Mouse (Mus musculus) myocyte (in vitro differentiated cells): ENCODE measurements around the gene Egflam. TPM values are rescaled to one million over a fixed set of nuclear protein-coding genes. Genes with fewer than 3 reads are reported as not detected.

Source experiments
- H3K27me3 ChIP-seq: one replicate; pipeline ENCODE4 v1.6.1; 2011; ENCODE audit not compliant: control insufficient read depth, insufficient read depth, insufficient read length
- H3K36me3 ChIP-seq: one replicate; pipeline ENCODE4 v1.6.1; 2011; ENCODE audit not compliant: control insufficient read depth, insufficient read depth
- H3K4me2 ChIP-seq: one replicate; pipeline ENCODE4 v1.6.1; 2011; ENCODE audit warnings: low read depth, control low read depth
- H3K4me3 ChIP-seq: one replicate; pipeline ENCODE4 v1.5.1; 2011; ENCODE audit warnings: mild to moderate bottlenecking, control low read depth, moderate library complexity
- H3K79me2 ChIP-seq: one replicate; pipeline ENCODE4 v1.6.1; 2011; ENCODE audit not compliant: control insufficient read depth, insufficient read depth
- H3ac ChIP-seq: one replicate; pipeline ENCODE4 v1.6.1; 2011; ENCODE audit not compliant: control insufficient read depth, insufficient read length
- CEBPB ChIP-seq: IDR thresholded peaks from 2 replicates; pipeline ENCODE4 v1.6.1; 2011; ENCODE audit warnings: mild to moderate bottlenecking, moderate library complexity; ENCODE audit not compliant: poor library complexity, insufficient read depth, severe bottlenecking
- E2F4 ChIP-seq: IDR thresholded peaks from one replicate; pipeline ENCODE4 v1.6.1; 2011; ENCODE audit warnings: mild to moderate bottlenecking, control low read depth, moderate library complexity; ENCODE audit not compliant: insufficient read depth
- MAX ChIP-seq: IDR thresholded peaks from one replicate; pipeline ENCODE4 v1.6.1; 2011; ENCODE audit warnings: low read depth, mild to moderate bottlenecking, control low read depth
- MYOD1 ChIP-seq, 3 experiments: IDR thresholded peaks; one replicate each; pipeline ENCODE4 v1.6.1; 2011; ENCODE audit warnings: control low read depth in 2 of 3, low read depth in 2 of 3, mild to moderate bottlenecking in 2 of 3, moderate library complexity in 1 of 3; ENCODE audit not compliant: insufficient read length in 2 of 3, control insufficient read depth in 1 of 3
- MYOG ChIP-seq, 3 experiments: IDR thresholded peaks; one replicate each; pipeline ENCODE4 v1.6.1; 2011; ENCODE audit warnings: control low read depth in 2 of 3, low read depth in 2 of 3, mild to moderate bottlenecking in 2 of 3; ENCODE audit not compliant: insufficient read length in 2 of 3, control insufficient read depth in 1 of 3, insufficient read depth in 1 of 3
- POLR2A ChIP-seq: IDR thresholded peaks from one replicate; pipeline ENCODE4 v1.6.1; 2011; ENCODE audit warnings: low read depth, mild to moderate bottlenecking, control low read depth, moderate library complexity; ENCODE audit not compliant: insufficient read length
- POLR2AphosphoS2 ChIP-seq: IDR thresholded peaks from one replicate; pipeline ENCODE4 v1.6.1; 2011; ENCODE audit warnings: low read depth, control low read depth; ENCODE audit not compliant: insufficient read length
- REST ChIP-seq: IDR thresholded peaks from one replicate; pipeline ENCODE4 v1.6.1; 2011; ENCODE audit warnings: mild to moderate bottlenecking, control low read depth, moderate library complexity; ENCODE audit not compliant: insufficient read depth, insufficient read length
- SRF ChIP-seq: IDR thresholded peaks from one replicate; pipeline ENCODE4 v1.6.1; 2011; ENCODE audit warnings: low read depth; ENCODE audit not compliant: control insufficient read depth, insufficient read length
- TCF12 ChIP-seq: IDR thresholded peaks from one replicate; pipeline ENCODE4 v1.6.1; 2011; ENCODE audit warnings: mild to moderate bottlenecking, control low read depth; ENCODE audit not compliant: poor library complexity, insufficient read depth, severe bottlenecking
- TCF3 ChIP-seq: IDR thresholded peaks from one replicate; pipeline ENCODE4 v1.6.1; 2011; ENCODE audit warnings: low read depth, control low read depth; ENCODE audit not compliant: insufficient read length
- USF1 ChIP-seq: IDR thresholded peaks from one replicate; pipeline ENCODE4 v1.6.1; 2011; ENCODE audit warnings: low read depth, mild to moderate bottlenecking, control low read depth, moderate library complexity
- polyA plus RNA-seq: library from polyadenylated mRNA; unstranded; fragments of >200 nt; fragmentation: generic; extraction: Trizol; gene quantifications from one replicate; pipeline ENCODE4 v1.2.1, GENCODE M21; 2012; ENCODE audit warnings: missing spikeins

Egflam gene
- polyA plus RNA-seq, 1 experiment = 0.16 TPM

GRCm38 (mm10) chr15:7281579-7281978 lies 116.6 kb downstream of the Egflam start:
- Histone ChIP-seq H3K79me2 (no peaks in the 10 kb centered on the region), H3ac (no peak overlapping the region), H3K4me2 (no peak overlapping the region), H3K27me3 (no peaks in the 10 kb centered on the region), H3K4me3 (no peak overlapping the region), H3K36me3 (no peaks in the 10 kb centered on the region)
- TF ChIP-seq SRF = no peak
- no peak for TF ChIP-seq CEBPB
- TF ChIP-seq MYOD1 (IDR thresholded peaks at IDR 0.05; ENCODE audit: control insufficient read depth in 1 of 3, insufficient read length in 2 of 3, low read depth in 2 of 3) = no peak
- TF ChIP-seq TCF3 = no peak
- TF ChIP-seq MAX = no peak
- no peak for TF ChIP-seq POLR2A
- no peak for TF ChIP-seq TCF12

GRCm38 (mm10) chr15:7263822-7264221 lies 134.4 kb downstream of the Egflam start:
- Histone ChIP-seq H3K36me3 (no peaks in the 10 kb centered on the region), H3K4me2 (no peak overlapping the region), H3K79me2 (no peaks in the 10 kb centered on the region), H3K4me3 (no peak overlapping the region), H3ac (no peak overlapping the region), H3K27me3 (no peaks in the 10 kb centered on the region)
- peak in 2 of 3 experiments; percentile 67 to 73 for TF ChIP-seq MYOD1 (IDR thresholded peaks at IDR 0.05; ENCODE audit: control insufficient read depth in 1 of 3, insufficient read length in 2 of 3, low read depth in 2 of 3)
- no peak for TF ChIP-seq E2F4
- TF ChIP-seq MYOG (IDR thresholded peaks at IDR 0.05; ENCODE audit: control insufficient read depth in 1 of 3, insufficient read depth in 1 of 3, insufficient read length in 2 of 3, low read depth in 2 of 3) = peak in 2 of 3 experiments; percentile 11 to 72
- no peak for TF ChIP-seq REST
- TF ChIP-seq CEBPB = no peak
- no peak for TF ChIP-seq TCF12
- no peak for TF ChIP-seq TCF3
- no peak for TF ChIP-seq POLR2A
- no peak for TF ChIP-seq MAX
- no peak for TF ChIP-seq POLR2AphosphoS2
- TF ChIP-seq SRF = no peak

- no peak overlapping the region for H3K4me2 ChIP-seq
- H3K79me2 ChIP-seq = no peaks in the 10 kb centered on the region
- H3K4me3 ChIP-seq = no peak overlapping the region
- no peaks in the 10 kb centered on the region for H3K27me3 ChIP-seq
- no peaks in the 10 kb centered on the region for H3K36me3 ChIP-seq
- H3ac ChIP-seq = no peak overlapping the region
- TF ChIP-seq USF1 (no peak), MYOD1 (IDR thresholded peaks at IDR 0.05; ENCODE audit: control insufficient read depth in 1 of 3, insufficient read length in 2 of 3, low read depth in 2 of 3) (no peak)
Observed at GRCm38 (mm10) chr15:7263339-7263738, 134.9 kb downstream of the Egflam start.

- H3K4me2 ChIP-seq = no peak overlapping the region
Observed at GRCm38 (mm10) chr15:7261371-7261770, 136.8 kb downstream of the Egflam start.

GRCm38 (mm10) chr15:7256577-7256976 lies 141.6 kb downstream of the Egflam start:
- H3K4me3 ChIP-seq = no peak overlapping the region
- H3K27me3 ChIP-seq = no peaks in the 10 kb centered on the region
- no peaks in the 10 kb centered on the region for H3K79me2 ChIP-seq
- TF ChIP-seq USF1 (no peak), E2F4 (no peak), SRF (no peak), MYOG (IDR thresholded peaks at IDR 0.05; ENCODE audit: control insufficient read depth in 1 of 3, insufficient read depth in 1 of 3, insufficient read length in 2 of 3, low read depth in 2 of 3) (no peak)
- no peak overlapping the region for H3ac ChIP-seq
- no peak overlapping the region for H3K4me2 ChIP-seq
- no peaks in the 10 kb centered on the region for H3K36me3 ChIP-seq

More at GRCm38 (mm10) chr15:7261371-7261770, 136.8 kb downstream of the Egflam start:
- Histone ChIP-seq H3K36me3 (no peaks in the 10 kb centered on the region), H3ac (no peak overlapping the region), H3K79me2 (no peaks in the 10 kb centered on the region), H3K27me3 (no peaks in the 10 kb centered on the region), H3K4me3 (no peak overlapping the region)
- no peak for TF ChIP-seq SRF
- TF ChIP-seq CEBPB = no peak
- TF ChIP-seq MYOD1 (IDR thresholded peaks at IDR 0.05; ENCODE audit: control insufficient read depth in 1 of 3, insufficient read length in 2 of 3, low read depth in 2 of 3) = no peak
- TF ChIP-seq POLR2A = no peak
- no peak for TF ChIP-seq MAX
- TF ChIP-seq USF1 = no peak
- no peak for TF ChIP-seq POLR2AphosphoS2
- no peak for TF ChIP-seq TCF3
- TF ChIP-seq E2F4 = no peak
- TF ChIP-seq MYOG (IDR thresholded peaks at IDR 0.05; ENCODE audit: control insufficient read depth in 1 of 3, insufficient read depth in 1 of 3, insufficient read length in 2 of 3, low read depth in 2 of 3) = no peak
- TF ChIP-seq TCF12 = no peak
- no peak for TF ChIP-seq REST
